Mouse (Mus musculus) left cerebral cortex, adult 18-20 months (tissue): ENCODE data around the gene Ehd1. TPM values are rescaled to one million over a fixed set of nuclear protein-coding genes. Genes with fewer than 3 reads are reported as not detected.

Source experiments
- DNase-seq, 2 experiments: peaks; one replicate each; pipeline ENCODE4 v3.0.0; 2021 to 2022; ENCODE audit warnings: low spot score in 2 of 2, mixed read lengths in 1 of 2
- total RNA-seq, 2 experiments: library from RNA; stranded (reverse); gene quantifications; 2 replicates each; pipeline ENCODE4 v1.2.3; 2021

Ehd1 gene
- total RNA-seq, 2 experiments from 2014 or later: 36.8 to 39.0 TPM

- no peak for DNase-seq
Measured at GRCm38 (mm10) chr19:6253021-6253420, 23.5 kb upstream of the Ehd1 start.

GRCm38 (mm10) chr19:6260428-6260827, 16.1 kb upstream of the Ehd1 start:
- no peak for DNase-seq

GRCm38 (mm10) chr19:6260946-6261345, 15.6 kb upstream of the Ehd1 start:
- no peak for DNase-seq

DNA sequence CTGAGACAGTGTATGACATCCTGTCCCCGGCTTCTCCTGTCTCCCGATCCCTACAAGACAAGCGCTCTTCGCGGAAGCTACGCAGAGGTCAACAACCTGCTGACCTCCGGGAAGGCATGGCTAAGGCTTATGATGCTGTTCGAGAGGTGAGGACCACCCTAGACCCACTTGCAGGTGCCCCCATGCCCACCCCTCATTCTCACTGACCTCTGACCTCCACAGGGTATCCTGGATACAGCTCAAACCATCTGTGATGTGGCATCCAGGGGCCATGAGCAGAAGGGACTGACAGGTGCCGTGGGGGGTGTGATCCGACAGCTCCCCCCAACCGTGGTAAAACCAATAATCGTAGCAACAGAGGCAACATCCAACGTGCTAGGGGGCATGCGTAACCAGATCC, 15.1 kb upstream of the Ehd1 start:
- DNase-seq: no peak

DNA sequence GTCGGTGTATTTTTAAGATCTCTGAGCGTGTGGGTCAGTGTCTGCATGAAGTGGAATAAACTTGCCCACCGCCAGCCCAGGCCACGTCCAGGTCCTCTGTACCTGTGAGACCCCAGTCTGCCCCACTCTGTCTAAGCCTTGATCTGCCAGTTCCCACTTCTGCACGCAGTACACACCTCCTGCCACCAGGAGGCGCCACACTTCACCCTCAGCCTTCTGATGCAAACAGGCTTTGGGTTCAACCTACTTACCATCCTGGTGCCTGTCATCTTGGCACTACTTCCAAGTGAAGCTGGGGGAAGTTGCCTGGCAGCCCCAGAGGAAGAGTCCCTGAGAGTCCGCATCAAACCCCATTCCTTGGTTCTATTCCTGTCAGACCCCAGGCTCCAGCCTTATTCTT, 14.3 kb upstream of the Ehd1 start:
- peak; percentile 50 to 59 for DNase-seq

DNA sequence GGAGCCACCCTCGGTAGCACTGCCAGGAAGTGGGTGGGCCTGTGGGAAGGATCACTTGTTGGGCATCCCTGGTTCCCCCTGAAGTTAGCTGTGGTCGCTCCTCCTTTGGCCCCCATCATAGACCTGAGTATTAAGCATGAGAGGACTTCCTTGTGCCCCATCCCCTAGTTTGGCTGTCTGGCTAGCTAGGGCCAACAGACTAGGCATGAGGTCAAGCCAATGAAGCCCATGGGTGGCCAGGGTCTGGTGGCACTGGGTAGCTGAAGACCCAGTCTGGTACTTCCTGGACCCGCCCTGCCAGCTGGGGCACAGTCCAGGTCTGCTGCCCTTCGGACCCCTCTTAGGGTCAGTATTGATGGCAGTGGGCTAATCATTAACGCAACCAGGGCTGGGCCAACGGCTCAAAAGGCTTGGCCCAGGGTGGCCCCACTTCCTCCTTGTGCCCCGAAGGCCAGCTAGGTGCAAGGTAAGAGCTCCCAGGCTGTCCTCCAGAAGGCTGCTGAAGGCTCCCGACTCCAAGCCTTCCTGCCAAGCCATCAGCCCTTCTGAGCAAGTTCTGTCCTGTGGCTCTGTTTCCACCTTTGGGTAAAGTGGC, 13.6 kb upstream of the Ehd1 start:
- DNase-seq: no peak

DNA sequence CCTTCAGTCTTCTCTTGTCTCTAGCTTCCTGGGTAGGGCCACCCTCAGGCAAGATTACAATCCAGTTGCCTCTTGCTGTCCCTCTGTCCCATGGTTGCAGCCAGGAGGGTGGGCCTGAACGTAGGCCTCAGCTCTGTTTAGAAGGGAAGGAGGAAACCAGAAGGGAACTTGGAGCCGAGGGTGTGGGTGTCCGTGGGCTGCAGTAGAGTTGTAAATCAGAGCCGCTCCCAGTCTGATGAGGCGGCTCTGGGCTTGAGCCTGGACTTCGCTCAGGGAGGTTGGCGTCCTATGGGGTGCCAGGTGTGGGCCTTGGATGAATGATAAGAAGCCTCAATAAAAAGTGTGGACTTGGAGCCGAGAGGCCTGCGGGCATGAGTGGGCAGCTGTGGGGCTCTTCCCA, 12.3 kb upstream of the Ehd1 start:
- peak; percentile 38 to 52 for DNase-seq

- DNase-seq: no peak
Measured at GRCm38 (mm10) chr19:6264945-6265344, 11.6 kb upstream of the Ehd1 start.

GRCm38 (mm10) chr19:6265727-6266182, 10.8 kb upstream of the Ehd1 start:
- no peak for DNase-seq

DNA sequence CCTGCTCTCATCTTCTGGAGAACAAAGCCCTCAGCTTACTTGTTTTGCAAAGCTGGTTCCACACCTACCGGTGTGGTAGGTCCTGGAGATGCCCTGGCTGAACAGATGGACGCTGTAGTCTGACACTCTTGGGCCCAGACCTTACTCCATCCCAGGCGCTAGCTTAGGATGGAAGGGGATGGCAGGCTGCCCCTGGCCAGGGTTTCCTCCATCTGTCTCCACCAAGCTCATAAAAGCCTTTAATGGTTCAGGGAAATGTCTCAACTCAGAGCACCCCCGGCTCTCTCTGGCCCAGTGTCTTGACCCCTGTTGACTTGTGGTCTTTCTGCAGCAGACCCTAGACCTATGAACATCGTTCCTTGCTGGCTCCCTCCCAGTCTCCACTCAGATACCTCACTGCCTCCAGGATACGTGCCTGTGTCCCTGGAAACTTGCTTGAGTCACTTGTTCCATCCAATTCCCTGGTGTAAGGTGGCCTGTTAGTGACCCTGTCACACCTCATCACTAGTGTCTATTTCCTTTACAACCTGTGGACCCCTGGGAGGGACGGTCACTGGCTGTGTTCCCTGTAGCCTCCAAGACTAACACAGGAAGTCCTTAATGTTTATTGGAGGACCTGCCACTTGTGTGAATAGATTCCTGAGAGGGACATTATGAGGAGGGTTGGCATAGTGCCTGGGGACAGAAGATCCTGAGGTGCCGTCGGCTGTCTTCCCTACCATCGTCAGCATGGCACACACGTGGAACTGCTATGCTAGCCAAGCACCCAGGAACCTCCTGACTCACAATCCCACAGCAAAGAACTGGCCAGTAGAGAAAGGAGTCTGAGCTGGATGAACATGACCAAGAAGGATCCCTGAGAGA, 9.0 kb upstream of the Ehd1 start:
- DNase-seq: no peak

- peak; percentile 83 to 86 for DNase-seq
Measured at GRCm38 (mm10) chr19:6268170-6268528, 8.4 kb upstream of the Ehd1 start.

DNA sequence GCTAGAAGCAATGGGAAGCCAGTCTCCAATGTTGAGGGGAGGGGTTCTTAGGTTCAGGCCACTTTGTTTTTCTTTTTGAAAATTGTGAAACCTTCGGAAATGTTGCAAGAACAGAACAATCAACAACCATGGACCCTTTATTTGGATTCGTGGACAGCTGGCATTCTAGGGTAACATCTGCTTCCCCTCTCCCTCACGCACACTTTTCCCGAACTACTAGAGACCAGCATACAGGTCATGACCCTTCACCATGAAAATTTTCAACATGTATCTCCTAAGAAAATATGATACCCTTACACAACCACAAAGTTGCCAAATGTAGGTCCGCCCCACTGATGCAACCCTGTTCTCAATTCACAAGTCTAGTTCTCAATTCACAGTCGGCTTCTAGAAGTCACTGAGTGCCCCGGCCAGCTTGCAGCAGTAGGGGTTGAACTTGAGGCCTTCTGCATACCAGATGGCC, 7.8 kb upstream of the Ehd1 start:
- no peak for DNase-seq

- DNase-seq: no peak
Measured at GRCm38 (mm10) chr19:6269798-6270475, 6.6 kb upstream of the Ehd1 start.

- no peak for DNase-seq
Measured at GRCm38 (mm10) chr19:6270661-6271060, 5.9 kb upstream of the Ehd1 start.

- DNase-seq: no peak
Measured at GRCm38 (mm10) chr19:6271206-6271605, 5.3 kb upstream of the Ehd1 start.

DNA sequence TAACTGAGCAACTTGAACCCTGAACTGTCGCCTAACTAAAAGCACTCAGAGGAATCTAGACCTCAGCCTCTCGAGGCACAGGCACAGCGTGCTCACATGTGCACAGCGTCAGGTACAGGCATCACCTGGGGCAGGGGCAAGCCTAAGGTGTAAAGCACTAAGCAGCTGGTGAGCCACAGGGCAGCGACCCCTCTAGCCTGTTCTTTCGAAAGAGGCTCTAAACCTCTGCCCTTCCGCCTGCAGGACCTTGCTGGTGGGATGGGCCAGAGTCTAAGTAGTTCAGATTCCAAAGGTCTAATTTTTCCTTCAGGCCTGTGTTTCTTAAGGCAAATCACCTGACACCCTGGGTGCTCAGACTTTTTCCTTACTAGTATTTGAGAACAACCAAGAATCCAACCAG, 4.5 kb upstream of the Ehd1 start:
- DNase-seq: no peak

- peak in 1 of 2 experiments; percentile 42 for DNase-seq
Measured at GRCm38 (mm10) chr19:6272738-6273137, 3.8 kb upstream of the Ehd1 start.

DNA sequence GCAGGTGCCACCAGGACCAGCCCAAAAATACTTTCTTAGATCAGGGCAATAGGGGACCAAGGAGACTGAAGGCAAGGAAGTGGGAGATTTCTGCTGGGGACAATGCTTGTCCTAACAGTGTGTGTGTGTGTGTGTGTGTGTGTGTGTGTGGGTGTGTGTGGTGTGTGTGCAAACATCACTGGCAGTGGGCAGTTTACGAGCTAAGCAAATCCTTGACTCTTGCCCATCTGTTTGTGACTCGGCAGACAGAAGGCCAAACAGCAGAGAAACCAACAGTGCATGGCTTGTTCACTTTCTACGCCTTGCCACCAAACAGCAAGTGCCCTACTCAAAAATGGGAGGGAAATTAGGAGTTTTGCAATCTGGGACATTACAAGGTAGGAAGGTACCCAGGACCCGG, 2.9 kb upstream of the Ehd1 start:
- no peak for DNase-seq

DNA sequence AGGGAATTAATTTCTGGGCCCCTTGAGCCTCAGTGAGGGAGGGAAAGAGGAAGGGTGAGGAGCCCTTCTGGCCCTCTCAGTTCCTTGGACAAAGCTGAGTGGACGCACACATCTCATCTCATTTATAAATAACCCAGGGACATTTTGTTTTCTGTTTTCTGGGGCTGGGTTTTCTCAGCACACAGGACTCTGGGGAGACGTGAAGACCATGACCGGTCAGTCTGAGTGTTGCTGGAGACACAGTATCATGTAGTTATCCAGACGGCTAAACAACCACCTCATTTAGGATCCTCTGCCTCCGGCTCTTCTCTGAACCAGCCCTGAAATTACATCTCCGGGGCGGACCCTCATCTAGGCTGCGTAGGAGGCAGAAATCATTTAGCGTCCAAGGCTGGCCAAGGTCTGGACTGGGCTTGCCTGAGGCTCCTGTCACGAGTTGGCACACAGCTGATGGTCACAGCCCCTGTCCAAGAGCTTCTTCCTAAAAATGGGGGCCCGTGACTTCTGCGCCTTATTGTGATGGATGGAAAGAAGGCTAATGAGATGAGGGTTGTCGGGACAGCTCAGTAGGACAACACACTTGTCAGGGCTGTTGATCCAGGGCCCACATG, 2.4 kb upstream of the Ehd1 start:
- no peak for DNase-seq

GRCm38 (mm10) chr19:6275740-6276389, 660 bp upstream of the Ehd1 start:
- DNase-seq: no peak
